Mouse (Mus musculus): Measurements from ENCODE around the gene Chrng. TPM values are rescaled to one million over a fixed set of nuclear protein-coding genes. Genes with fewer than 3 reads are reported as not detected.

The Chrng gene
- polyA plus RNA-seq, 1 experiment = not detected

GRCm38 (mm10) chr1:87198119-87199065 is 6.1 kb upstream of the Chrng start:
- DNase-seq (ENCODE audit: low spot score) = no peak

- no peak for DNase-seq (ENCODE audit: low spot score)
Measured at GRCm38 (mm10) chr1:87200811-87201210, 3.6 kb upstream of the Chrng start.

GRCm38 (mm10) chr1:87201848-87202247 is 2.6 kb upstream of the Chrng start:
- DNase-seq (ENCODE audit: low spot score) = no peak

GRCm38 (mm10) chr1:87203779-87204178 is 678 bp upstream of the Chrng start:
- no peak for DNase-seq (ENCODE audit: low spot score)

- DNase-seq (ENCODE audit: low spot score) = no peak
Measured at GRCm38 (mm10) chr1:87205038-87205437, 581 bp downstream of the Chrng start.

GRCm38 (mm10) chr1:87205502-87205901 is 1.0 kb downstream of the Chrng start:
- no peak for DNase-seq (ENCODE audit: low spot score)

- DNase-seq (ENCODE audit: low spot score) = no peak
Measured at GRCm38 (mm10) chr1:87206339-87206738, 1.9 kb downstream of the Chrng start.

GRCm38 (mm10) chr1:87211431-87211830 is 7.0 kb downstream of the Chrng start:
- no peak for DNase-seq (ENCODE audit: low spot score)

GRCm38 (mm10) chr1:87213735-87214704 is 9.6 kb downstream of the Chrng start, which contains the start of gene Eif4e2:
Gene Eif4e2 (plus strand): TSS chr1:87213914.
- DNase-seq (ENCODE audit: low spot score) = peak; percentile 82

- DNase-seq (ENCODE audit: low spot score) = no peak
Measured at GRCm38 (mm10) chr1:87214748-87215147, 10.3 kb downstream of the Chrng start.

- no peak for DNase-seq (ENCODE audit: low spot score)
Measured at GRCm38 (mm10) chr1:87217938-87218337, 13.5 kb downstream of the Chrng start.

GRCm38 (mm10) chr1:87225739-87226138 is 21.3 kb downstream of the Chrng start:
- no peak for DNase-seq (ENCODE audit: low spot score)

GRCm38 (mm10) chr1:87226409-87227159 is 22.1 kb downstream of the Chrng start:
- DNase-seq (ENCODE audit: low spot score) = no peak

GRCm38 (mm10) chr1:87227160-87227550 is 22.7 kb downstream of the Chrng start:
- no peak for DNase-seq (ENCODE audit: low spot score)

- no peak for DNase-seq (ENCODE audit: low spot score)
Measured at GRCm38 (mm10) chr1:87230606-87231005, 26.1 kb downstream of the Chrng start.

- DNase-seq (ENCODE audit: low spot score) = no peak
Measured at GRCm38 (mm10) chr1:87232197-87232596, 27.7 kb downstream of the Chrng start.

- no peak for DNase-seq (ENCODE audit: low spot score)
Measured at GRCm38 (mm10) chr1:87239056-87239455, 34.6 kb downstream of the Chrng start.

- DNase-seq (ENCODE audit: low spot score) = no peak
Measured at GRCm38 (mm10) chr1:87243021-87243420, 38.6 kb downstream of the Chrng start.

GRCm38 (mm10) chr1:87245430-87245829 is 41.0 kb downstream of the Chrng start:
- DNase-seq (ENCODE audit: low spot score) = no peak

- DNase-seq (ENCODE audit: low spot score) = peak; percentile 48
Measured at GRCm38 (mm10) chr1:87245929-87246815, 41.7 kb downstream of the Chrng start.
